Mouse (Mus musculus): ENCODE measurements around the gene Glis3. TPM values are rescaled to one million over a fixed set of nuclear protein-coding genes. Genes with fewer than 3 reads are reported as not detected.

Gene Glis3
- polyA plus RNA-seq, 1 experiment from 2014 or later = 0.93 TPM

GRCm38 (mm10) chr19:28576619-28577018, 103.3 kb downstream of the Glis3 start:
- no peak overlapping the region for H3K9ac ChIP-seq
- H3K36me3 ChIP-seq = no peaks in the 10 kb centered on the region
- no peak overlapping the region for H3K27ac ChIP-seq (replicated peaks)
- no peak overlapping the region for H3K4me2 ChIP-seq
- peaks cover 5% of the 10 kb centered on the region for H3K4me1 ChIP-seq (replicated peaks)
- no peak for ATAC-seq (ENCODE audit: low read depth)
- 89% methylated on average over 6 of the region's 6 CpGs for WGBS
- H3K9me3 ChIP-seq = no peaks in the 10 kb centered on the region
- no peaks in the 10 kb centered on the region for H3K27me3 ChIP-seq
- H3K4me3 ChIP-seq = no peak overlapping the region

DNA sequence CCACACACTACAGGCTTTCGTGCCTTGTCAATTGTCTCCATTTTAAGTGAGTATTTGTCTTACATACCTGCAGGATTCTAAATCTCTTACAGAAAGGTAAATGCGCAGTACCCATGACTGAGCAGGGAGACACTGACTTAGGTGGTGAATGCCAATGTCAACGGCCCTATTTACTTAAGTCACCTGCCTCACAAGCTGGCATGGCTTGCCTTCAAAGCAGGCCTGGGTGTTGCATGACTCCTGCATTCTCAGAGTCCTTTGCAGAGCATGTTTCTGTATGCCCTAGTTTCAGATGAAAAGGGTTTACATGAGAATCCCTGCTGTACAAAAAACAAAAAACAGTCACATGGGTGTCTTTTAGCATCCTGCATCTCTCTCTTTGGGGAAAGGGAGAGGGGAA, 106.2 kb downstream of the Glis3 start:
- Histone ChIP-seq H3K9ac (no peak overlapping the region), H3K4me3 (no peak overlapping the region), H3K27ac (replicated peaks) (no peak overlapping the region), H3K36me3 (no peaks in the 10 kb centered on the region), H3K4me1 (replicated peaks) (no peaks in the 10 kb centered on the region; the same call in 1 of the 2 replicates), H3K9me3 (no peaks in the 10 kb centered on the region), H3K4me2 (no peak overlapping the region), H3K27me3 (no peaks in the 10 kb centered on the region)
- ATAC-seq (ENCODE audit: low read depth) = no peak
- 96% methylated on average over 3 of the region's 3 CpGs for WGBS

GRCm38 (mm10) chr19:28569856-28570255, 110.0 kb downstream of the Glis3 start:
- no peak for ATAC-seq (ENCODE audit: low read depth)
- no peaks in the 10 kb centered on the region for H3K9me3 ChIP-seq
- no peak overlapping the region for H3K27ac ChIP-seq (replicated peaks)
- no peak overlapping the region for H3K9ac ChIP-seq
- no peaks in the 10 kb centered on the region for H3K36me3 ChIP-seq
- H3K4me1 ChIP-seq (replicated peaks) = peaks cover 8% of the 10 kb centered on the region; the same call in 1 of the 2 replicates
- no peak overlapping the region for H3K4me2 ChIP-seq
- no peak overlapping the region for H3K4me3 ChIP-seq
- H3K27me3 ChIP-seq = no peaks in the 10 kb centered on the region
- WGBS = 65% methylated on average over 3 of the region's 3 CpGs

DNA sequence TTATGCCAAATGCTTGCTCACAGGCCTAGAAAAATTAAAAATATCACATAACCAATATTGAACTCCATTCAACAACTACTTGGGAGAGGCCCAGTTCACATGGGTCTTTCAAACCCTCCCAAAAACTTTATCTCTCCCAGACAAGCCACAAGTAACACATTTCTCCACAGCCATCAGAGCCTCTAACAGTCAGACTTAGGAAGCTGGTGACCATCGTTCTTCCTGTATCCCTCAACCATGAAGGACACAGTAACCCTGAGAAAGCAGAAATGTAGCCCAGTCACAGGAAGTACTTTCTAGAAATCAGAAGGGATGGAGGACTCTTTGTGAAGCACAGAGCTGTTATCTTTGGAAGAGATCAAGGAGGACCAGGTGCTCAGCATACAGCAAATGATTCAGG, 112.8 kb downstream of the Glis3 start:
- ATAC-seq (ENCODE audit: low read depth) = no peak
- Histone ChIP-seq H3K27ac (replicated peaks) (no peak overlapping the region), H3K4me3 (no peak overlapping the region), H3K9me3 (no peaks in the 10 kb centered on the region), H3K4me1 (replicated peaks) (peaks cover 8% of the 10 kb centered on the region; the same call in 1 of the 2 replicates), H3K9ac (no peak overlapping the region), H3K4me2 (no peak overlapping the region), H3K36me3 (no peaks in the 10 kb centered on the region), H3K27me3 (no peaks in the 10 kb centered on the region)
- WGBS = 78% methylated on average over 1 of the region's 1 CpGs

GRCm38 (mm10) chr19:28566554-28566953, 113.3 kb downstream of the Glis3 start:
- Histone ChIP-seq H3K4me2 (no peak overlapping the region), H3K27me3 (no peaks in the 10 kb centered on the region), H3K4me3 (no peak overlapping the region), H3K4me1 (replicated peaks) (peaks cover 8% of the 10 kb centered on the region), H3K36me3 (no peaks in the 10 kb centered on the region), H3K9me3 (no peaks in the 10 kb centered on the region), H3K27ac (replicated peaks) (no peak overlapping the region), H3K9ac (no peak overlapping the region)
- WGBS = 2% methylated on average over 2 of the region's 2 CpGs
- no peak for ATAC-seq (ENCODE audit: low read depth)

GRCm38 (mm10) chr19:28561697-28562002, 118.2 kb downstream of the Glis3 start:
- Histone ChIP-seq H3K4me1 (replicated peaks) (peaks cover 22% of the 10 kb centered on the region), H3K27ac (replicated peaks) (no peak overlapping the region), H3K36me3 (no peaks in the 10 kb centered on the region), H3K9me3 (no peaks in the 10 kb centered on the region), H3K4me2 (no peak overlapping the region), H3K4me3 (no peak overlapping the region), H3K9ac (no peak overlapping the region), H3K27me3 (no peaks in the 10 kb centered on the region)
- ATAC-seq (ENCODE audit: low read depth) = no peak

- no peaks in the 10 kb centered on the region for H3K36me3 ChIP-seq
- no peaks in the 10 kb centered on the region for H3K27me3 ChIP-seq
- H3K4me1 ChIP-seq (replicated peaks) = peaks cover 17% of the 10 kb centered on the region
- 15% methylated on average over 8 of the region's 8 CpGs for WGBS
- no peaks in the 10 kb centered on the region for H3K9me3 ChIP-seq
- H3K4me3 ChIP-seq = no peak overlapping the region
- no peak for ATAC-seq (ENCODE audit: low read depth)
- H3K27ac ChIP-seq (replicated peaks) = no peak overlapping the region
- H3K4me2 ChIP-seq = no peak overlapping the region
- no peak overlapping the region for H3K9ac ChIP-seq
Observed at GRCm38 (mm10) chr19:28560801-28561696, 118.8 kb downstream of the Glis3 start.

GRCm38 (mm10) chr19:28559836-28560235, 120.0 kb downstream of the Glis3 start:
- Histone ChIP-seq H3K4me3 (no peak overlapping the region), H3K27me3 (no peaks in the 10 kb centered on the region), H3K4me1 (replicated peaks) (peaks cover 17% of the 10 kb centered on the region), H3K27ac (replicated peaks) (no peak overlapping the region), H3K36me3 (no peaks in the 10 kb centered on the region), H3K9me3 (no peaks in the 10 kb centered on the region), H3K9ac (no peak overlapping the region), H3K4me2 (no peak overlapping the region)
- 61% methylated on average over 7 of the region's 7 CpGs for WGBS
- no peak for ATAC-seq (ENCODE audit: low read depth)

- WGBS = 80% methylated on average over 10 of the region's 10 CpGs
- H3K4me3 ChIP-seq = no peak overlapping the region
- H3K9me3 ChIP-seq = no peaks in the 10 kb centered on the region
- no peak for ATAC-seq (ENCODE audit: low read depth)
- H3K27ac ChIP-seq (replicated peaks) = no peak overlapping the region
- H3K27me3 ChIP-seq = no peaks in the 10 kb centered on the region
- H3K4me1 ChIP-seq (replicated peaks) = peaks cover 17% of the 10 kb centered on the region
- H3K9ac ChIP-seq = no peak overlapping the region
- no peak overlapping the region for H3K4me2 ChIP-seq
- no peaks in the 10 kb centered on the region for H3K36me3 ChIP-seq
Observed at GRCm38 (mm10) chr19:28559400-28559799, 120.5 kb downstream of the Glis3 start.

GRCm38 (mm10) chr19:28558661-28559060, 121.2 kb downstream of the Glis3 start:
- H3K27ac ChIP-seq (replicated peaks) = no peak overlapping the region
- ATAC-seq (ENCODE audit: low read depth) = no peak
- H3K9me3 ChIP-seq = no peaks in the 10 kb centered on the region
- no peak overlapping the region for H3K4me3 ChIP-seq
- no peak overlapping the region for H3K9ac ChIP-seq
- peaks cover 17% of the 10 kb centered on the region for H3K4me1 ChIP-seq (replicated peaks)
- H3K36me3 ChIP-seq = no peaks in the 10 kb centered on the region
- 69% methylated on average over 8 of the region's 8 CpGs for WGBS
- H3K4me2 ChIP-seq = no peak overlapping the region
- no peaks in the 10 kb centered on the region for H3K27me3 ChIP-seq

GRCm38 (mm10) chr19:28557559-28558328, 122.1 kb downstream of the Glis3 start:
- Histone ChIP-seq H3K4me1 (replicated peaks) (peaks cover 17% of the 10 kb centered on the region), H3K9ac (no peak overlapping the region), H3K4me3 (no peak overlapping the region), H3K9me3 (no peaks in the 10 kb centered on the region), H3K27me3 (no peaks in the 10 kb centered on the region), H3K27ac (replicated peaks) (no peak overlapping the region), H3K4me2 (no peak overlapping the region), H3K36me3 (no peaks in the 10 kb centered on the region)
- 63% methylated on average over 5 of the region's 5 CpGs for WGBS
- ATAC-seq (ENCODE audit: low read depth) = no peak

GRCm38 (mm10) chr19:28555181-28555929, 124.5 kb downstream of the Glis3 start:
- no peaks in the 10 kb centered on the region for H3K27me3 ChIP-seq
- no peaks in the 10 kb centered on the region for H3K36me3 ChIP-seq
- 81% methylated on average over 6 of the region's 6 CpGs for WGBS
- no peak for ATAC-seq (ENCODE audit: low read depth)
- no peak overlapping the region for H3K27ac ChIP-seq (replicated peaks)
- 0 out of 2 replicates have a peak, but pooled peaks cover 10% of the 10 kb centered on the region for H3K4me1 ChIP-seq (replicated peaks)
- H3K4me3 ChIP-seq = no peak overlapping the region
- no peak overlapping the region for H3K9ac ChIP-seq
- no peak overlapping the region for H3K4me2 ChIP-seq
- H3K9me3 ChIP-seq = no peaks in the 10 kb centered on the region
